Mouse (Mus musculus) R1 (cell line): ENCODE measurements around the gene Nme4.

Experiments
- DNase-seq: peaks from one replicate; pipeline ENCODE4 v3.0.0-alpha.2; 2018; ENCODE audit warnings: low read depth, low spot score

Gene Nme4

GRCm38 (mm10) chr17:26066488-26067020, 28.8 kb downstream of the Nme4 start:
- DNase-seq = no peak

DNA sequence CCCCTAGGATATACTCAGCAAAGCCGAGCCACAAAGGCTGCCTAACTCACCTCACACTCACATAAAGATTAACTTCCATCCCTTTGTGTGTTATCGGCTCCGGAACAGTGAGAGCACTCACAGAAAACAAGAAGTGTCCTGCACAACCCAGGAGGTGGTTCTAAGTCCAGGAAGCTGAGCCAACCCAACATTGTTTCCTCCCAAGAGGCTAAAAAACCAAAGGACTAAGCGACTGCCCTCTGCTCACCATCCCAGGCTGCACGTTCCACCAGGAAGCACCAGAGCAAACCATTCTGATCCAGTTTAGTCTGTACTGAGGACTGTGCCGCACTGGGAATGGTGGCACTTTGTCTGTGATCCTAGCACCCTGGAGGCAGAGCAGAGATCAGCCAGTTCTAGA, 30.5 kb downstream of the Nme4 start:
- no peak for DNase-seq

- DNase-seq = no peak
Measured at GRCm38 (mm10) chr17:26057787-26058567, 37.4 kb downstream of the Nme4 start.

DNA sequence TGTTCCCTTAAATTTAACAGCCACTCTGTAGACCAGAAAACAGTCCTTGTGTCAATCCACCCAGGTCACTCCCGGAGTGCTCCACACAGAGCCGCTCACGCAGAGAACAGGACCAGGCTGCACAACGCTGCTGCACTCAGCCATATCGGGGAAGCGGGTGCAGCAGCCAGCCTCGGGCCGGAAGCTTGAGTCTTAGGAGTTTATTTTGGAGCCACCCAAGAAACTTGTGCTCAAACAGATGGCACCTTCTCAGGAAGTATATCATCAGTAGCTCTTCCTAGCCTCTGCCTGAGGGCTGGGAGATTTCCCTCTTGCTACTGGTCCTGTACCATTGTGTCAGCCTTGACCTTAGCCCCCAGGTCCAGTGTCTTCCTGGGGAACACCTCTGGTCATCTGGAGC, 38.1 kb downstream of the Nme4 start:
- no peak for DNase-seq

DNA sequence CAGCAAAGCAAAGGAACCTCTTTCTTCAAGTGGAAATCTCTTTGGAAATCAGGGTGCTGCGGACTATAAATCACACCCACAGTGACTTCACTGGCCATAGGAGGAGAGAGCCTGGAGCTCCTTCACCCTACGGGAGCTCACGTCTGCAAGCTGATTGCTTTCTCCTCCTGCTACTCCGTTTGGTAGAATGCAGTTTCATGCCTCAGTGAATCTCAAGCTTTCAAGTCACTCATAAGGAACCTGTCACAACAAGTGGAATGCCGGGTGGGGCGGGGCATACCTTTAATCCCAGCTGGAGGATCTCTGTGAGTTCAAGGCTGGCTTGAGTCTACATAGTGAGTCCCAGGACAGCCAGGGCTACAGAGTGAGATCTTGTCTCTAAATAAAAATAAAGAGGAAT, 40.2 kb downstream of the Nme4 start:
- DNase-seq = peak; percentile 64

DNA sequence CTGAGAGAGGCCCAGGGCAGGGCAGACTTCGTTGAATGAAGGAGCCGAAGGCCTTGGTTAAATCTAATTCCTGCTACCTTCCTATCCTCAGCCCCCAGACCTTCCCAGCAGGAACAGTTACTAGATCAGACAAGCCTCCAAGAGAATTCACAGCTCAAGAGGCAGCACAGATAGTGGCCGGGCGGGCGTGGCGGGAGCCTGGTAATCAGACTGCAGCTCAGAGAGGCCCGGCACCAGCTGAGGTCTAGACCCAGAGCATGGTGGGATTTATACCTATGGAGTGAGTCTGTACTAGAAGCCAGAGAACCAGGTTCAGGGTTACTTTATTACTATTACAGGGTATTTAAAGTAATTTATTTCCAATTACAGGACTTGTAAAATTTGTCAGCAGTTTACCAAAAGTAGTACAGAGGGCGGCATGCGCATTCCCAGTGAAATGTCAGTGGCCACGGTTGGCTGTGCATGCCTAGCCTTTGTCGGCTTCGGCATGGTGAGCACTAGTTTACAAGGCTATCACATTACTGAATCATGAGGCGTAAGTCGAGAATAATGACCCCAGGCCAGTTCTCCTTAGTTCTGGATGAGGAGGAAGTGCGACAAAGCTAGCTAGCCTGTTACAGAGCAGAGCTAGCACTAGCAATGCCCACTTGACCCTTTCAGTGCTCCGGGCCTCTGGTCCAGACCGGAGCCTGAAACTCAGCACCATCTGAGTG, 41.1 kb downstream of the Nme4 start:
- no peak for DNase-seq

DNA sequence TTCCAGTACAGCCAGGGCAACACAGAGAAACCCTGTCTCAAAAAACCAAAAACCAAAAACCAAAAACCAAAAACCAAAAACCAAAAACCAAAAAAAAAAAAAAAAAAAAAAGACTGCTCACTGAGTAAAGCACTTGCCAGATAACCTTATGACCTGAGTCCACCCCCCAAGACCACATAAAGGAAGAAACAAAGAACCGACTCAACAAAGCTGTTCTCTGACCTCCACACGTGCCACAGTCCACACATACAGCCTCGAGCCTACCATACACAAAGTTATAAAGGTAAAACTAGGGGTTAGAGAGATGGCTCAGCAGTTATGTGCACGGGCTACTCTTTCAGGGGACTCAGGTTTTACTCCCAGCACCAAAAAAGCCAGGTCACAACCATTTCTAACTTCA, 42.7 kb downstream of the Nme4 start:
- no peak for DNase-seq

- DNase-seq = no peak
Measured at GRCm38 (mm10) chr17:26052074-26052473, 43.3 kb downstream of the Nme4 start.

DNA sequence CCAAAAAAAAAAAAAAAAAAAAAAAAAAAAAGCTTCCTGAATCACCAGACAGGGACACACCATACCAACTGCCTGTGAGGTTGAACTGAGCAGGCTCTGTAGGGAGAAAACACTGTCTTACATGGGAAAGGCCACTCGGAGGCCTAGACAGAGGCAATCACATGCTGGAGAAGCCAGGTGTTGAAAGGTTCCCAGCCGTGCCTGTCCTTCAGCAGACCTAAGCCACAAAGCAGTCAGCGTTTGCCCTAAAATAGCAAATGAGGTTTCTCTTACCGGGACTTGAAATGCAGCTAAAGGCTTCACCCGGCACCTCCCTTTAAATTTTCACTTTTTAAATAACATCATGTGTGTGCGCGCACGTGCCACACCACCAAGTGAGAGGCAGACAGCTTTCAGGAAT, 47.3 kb downstream of the Nme4 start:
- no peak for DNase-seq

GRCm38 (mm10) chr17:26046253-26046997, 49.0 kb downstream of the Nme4 start:
- DNase-seq = no peak

- no peak for DNase-seq
Measured at GRCm38 (mm10) chr17:26045285-26045684, 50.1 kb downstream of the Nme4 start.

DNA sequence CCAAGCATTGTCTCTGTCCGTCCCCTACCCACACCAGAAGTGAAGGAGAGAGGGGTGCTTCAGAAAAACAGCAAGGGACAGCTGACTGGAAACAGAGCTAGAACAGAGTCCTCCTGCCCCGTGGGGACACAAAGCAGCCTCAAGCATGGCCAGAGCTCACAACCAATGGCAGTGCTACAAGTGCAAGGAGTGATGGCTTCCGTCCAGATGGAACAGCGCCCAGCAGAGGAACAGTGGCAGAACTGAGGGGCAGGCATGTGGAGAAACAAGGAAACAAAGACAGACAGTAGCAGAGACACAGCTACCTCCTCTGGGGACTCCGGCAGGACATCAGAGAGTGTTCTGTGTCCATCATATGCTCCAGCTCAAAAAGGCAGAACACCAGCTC, 52.2 kb downstream of the Nme4 start:
- DNase-seq = no peak

- DNase-seq = no peak
Measured at GRCm38 (mm10) chr17:26042599-26043248, 52.7 kb downstream of the Nme4 start.
